Mouse (Mus musculus) kidney, adult 2 months (tissue): Measurements from ENCODE around the gene Adcy10. TPM values are rescaled to one million over a fixed set of nuclear protein-coding genes. Genes with fewer than 3 reads are reported as not detected.

Source experiments
- DNase-seq: peaks from one replicate; pipeline ENCODE4 v3.0.0; 2021
- H3K27ac ChIP-seq: fragments of 200-500 bp; 2 replicates; pipeline ENCODE4 v1.5.1; 2012; ENCODE audit warnings: low read depth, low read length, control low read depth, inconsistent platforms; ENCODE audit not compliant: insufficient read depth
- H3K27me3 ChIP-seq: fragments of 200-500 bp; replicated peaks from 2 replicates; pipeline ENCODE4 v1.6.1; 2012; ENCODE audit warnings: mild to moderate bottlenecking, moderate library complexity, low read length, inconsistent platforms; ENCODE audit not compliant: control insufficient read depth, insufficient read depth
- H3K36me3 ChIP-seq: fragments of 200-500 bp; 2 replicates; pipeline ENCODE4 v1.6.1; 2012; ENCODE audit warnings: mild to moderate bottlenecking, moderate library complexity, low read length, inconsistent platforms; ENCODE audit not compliant: control insufficient read depth, insufficient read depth
- H3K4me1 ChIP-seq: fragments of 200-500 bp; 2 replicates; pipeline ENCODE4 v1.6.1; 2011; ENCODE audit warnings: low read length; ENCODE audit not compliant: control insufficient read depth, insufficient read depth
- H3K4me3 ChIP-seq: fragments of 200-500 bp; 2 replicates; pipeline ENCODE4 v1.5.1; 2011; ENCODE audit warnings: mild to moderate bottlenecking, low read depth, low read length, control low read depth; ENCODE audit not compliant: insufficient read depth
- CTCF ChIP-seq: fragments of 200-500 bp; conservative IDR thresholded peaks from 2 replicates; pipeline ENCODE4 v1.5.1; 2011; ENCODE audit warnings: low read depth, mild to moderate bottlenecking, control low read depth, low read length, moderate library complexity, mixed read lengths; ENCODE audit not compliant: insufficient read depth, insufficient read length
- POLR2A ChIP-seq: fragments of 200-500 bp; IDR thresholded peaks from one replicate; pipeline ENCODE4 v1.6.1; 2011; ENCODE audit warnings: low read depth, low read length, control low read depth
- WGBS: fragments of 180-500 bp; shearing (Covaris S2); methylation state at CpG from one replicate; pipeline ENCODE4 v1.1.7; 2018; 5-methylcytosine and 5-hydroxymethylcytosine counted together
- polyA plus RNA-seq: library from polyadenylated mRNA; depleted of rRNA; stranded (reverse); fragments of >200 nt; gene quantifications from 2 replicates; pipeline ENCODE4 v1.2.3, GENCODE M21; 2012

The Adcy10 gene
- polyA plus RNA-seq, 1 experiment, result 0.39 TPM

DNA sequence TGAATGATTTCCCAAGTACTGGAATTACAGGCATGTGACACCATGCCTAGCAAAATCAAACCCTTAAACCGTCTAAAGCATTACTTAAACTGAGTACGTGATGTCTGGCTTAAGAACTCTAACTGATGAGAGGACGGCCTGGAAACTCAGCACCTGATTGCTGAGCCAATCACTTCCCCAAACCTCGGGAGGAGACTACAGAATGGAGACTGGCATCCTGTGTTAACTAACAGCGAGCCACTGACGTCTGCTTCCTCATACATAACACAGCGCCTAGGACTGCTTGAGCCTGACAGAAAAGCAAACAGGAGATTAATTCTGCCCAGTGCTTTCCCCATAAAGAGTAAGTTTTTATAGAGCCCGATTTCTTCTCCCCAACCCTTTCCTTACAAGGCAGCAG lies 119.2 kb downstream of the Adcy10 start:
- Histone ChIP-seq H3K4me1 (no peaks in the 10 kb centered on the region; the same call in 1 of the 2 replicates), H3K27ac (no peak overlapping the region), H3K4me3 (no peak overlapping the region), H3K36me3 (no peaks in the 10 kb centered on the region), H3K27me3 (no peaks in the 10 kb centered on the region)
- WGBS, result 76% methylated on average over 8 of the region's 8 CpGs
- TF ChIP-seq POLR2A, result no peak
- no peak for TF ChIP-seq CTCF
- DNase-seq, result no peak

DNA sequence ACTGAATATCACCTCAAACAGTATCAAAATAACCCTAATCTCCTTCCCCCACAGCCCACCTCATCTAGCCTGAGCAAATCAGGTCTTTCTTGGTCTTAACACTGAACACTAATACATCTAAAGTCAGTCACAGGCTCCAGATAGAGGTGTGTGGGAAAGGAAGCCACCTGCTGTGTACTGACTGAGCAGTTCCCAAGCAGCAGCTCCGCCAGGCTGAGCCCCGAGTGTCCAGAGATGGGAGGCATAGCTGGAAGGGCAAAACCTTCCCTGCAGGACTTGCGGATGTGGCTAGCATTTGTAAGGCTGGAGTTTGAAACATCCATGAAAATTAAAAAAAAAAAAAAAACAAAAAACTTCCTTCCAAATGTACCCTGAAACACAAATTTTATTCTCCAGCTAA lies 120.1 kb downstream of the Adcy10 start:
- Histone ChIP-seq H3K27me3 (no peaks in the 10 kb centered on the region), H3K4me1 (peaks cover 3% of the 10 kb centered on the region; the same call in 1 of the 2 replicates), H3K36me3 (no peaks in the 10 kb centered on the region), H3K4me3 (no peak overlapping the region), H3K27ac (no peak overlapping the region)
- no peak for DNase-seq
- WGBS, result 90% methylated on average over 3 of the region's 3 CpGs
- TF ChIP-seq POLR2A (no peak), CTCF (no peak)

DNA sequence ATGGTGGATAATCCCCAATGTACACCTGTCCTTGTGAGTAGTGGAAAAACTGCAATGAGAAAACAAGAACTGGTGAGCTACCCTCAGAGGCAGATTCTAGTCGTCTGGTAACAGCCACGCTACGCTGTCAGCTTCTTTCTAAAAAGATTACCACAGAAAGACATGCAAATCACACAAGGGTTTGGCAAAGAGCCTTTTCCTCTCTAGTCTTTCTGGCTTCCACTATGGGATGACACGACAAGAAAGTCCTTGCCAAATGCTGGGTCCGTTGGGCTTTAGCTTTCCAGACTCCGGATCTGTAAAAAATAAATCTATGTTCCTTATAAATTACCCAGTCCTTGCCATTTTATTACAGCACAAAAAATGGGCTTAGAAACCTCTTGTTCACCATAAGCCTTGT lies 120.8 kb downstream of the Adcy10 start:
- no peak for DNase-seq
- no peaks in the 10 kb centered on the region for H3K27me3 ChIP-seq
- no peak overlapping the region for H3K4me3 ChIP-seq
- no peak for TF ChIP-seq CTCF
- no peak for TF ChIP-seq POLR2A
- no peaks in the 10 kb centered on the region for H3K36me3 ChIP-seq
- H3K27ac ChIP-seq, result no peak overlapping the region
- 75% methylated on average over 6 of the region's 6 CpGs for WGBS
- H3K4me1 ChIP-seq, result peaks cover 3% of the 10 kb centered on the region; the same call in 1 of the 2 replicates

DNA sequence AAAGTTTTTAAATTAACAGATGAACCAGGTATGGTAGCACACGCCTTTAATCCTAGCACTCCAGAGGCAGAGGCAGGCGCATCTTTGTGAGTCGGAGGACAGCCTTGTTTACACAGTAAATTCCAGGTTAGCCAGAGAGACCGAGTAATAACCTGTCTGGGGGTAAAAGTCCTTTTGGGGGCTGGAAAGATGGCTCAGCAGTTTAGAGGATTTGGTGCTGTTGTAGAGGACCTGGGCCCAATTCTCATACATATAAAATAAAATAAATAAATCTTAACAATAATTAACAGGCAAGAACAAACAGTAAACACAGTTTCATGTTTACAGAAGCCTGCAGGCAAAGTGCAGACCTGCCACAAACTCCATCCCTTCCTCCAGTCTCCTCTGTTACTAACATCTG lies 123.9 kb downstream of the Adcy10 start:
- Histone ChIP-seq H3K36me3 (no peaks in the 10 kb centered on the region), H3K27me3 (no peaks in the 10 kb centered on the region), H3K4me1 (peaks cover 3% of the 10 kb centered on the region; the same call in 1 of the 2 replicates), H3K4me3 (no peak overlapping the region), H3K27ac (no peak overlapping the region)
- TF ChIP-seq POLR2A (no peak), CTCF (no peak)
- 70% methylated on average over 4 of the region's 4 CpGs for WGBS
- DNase-seq, result no peak

DNA sequence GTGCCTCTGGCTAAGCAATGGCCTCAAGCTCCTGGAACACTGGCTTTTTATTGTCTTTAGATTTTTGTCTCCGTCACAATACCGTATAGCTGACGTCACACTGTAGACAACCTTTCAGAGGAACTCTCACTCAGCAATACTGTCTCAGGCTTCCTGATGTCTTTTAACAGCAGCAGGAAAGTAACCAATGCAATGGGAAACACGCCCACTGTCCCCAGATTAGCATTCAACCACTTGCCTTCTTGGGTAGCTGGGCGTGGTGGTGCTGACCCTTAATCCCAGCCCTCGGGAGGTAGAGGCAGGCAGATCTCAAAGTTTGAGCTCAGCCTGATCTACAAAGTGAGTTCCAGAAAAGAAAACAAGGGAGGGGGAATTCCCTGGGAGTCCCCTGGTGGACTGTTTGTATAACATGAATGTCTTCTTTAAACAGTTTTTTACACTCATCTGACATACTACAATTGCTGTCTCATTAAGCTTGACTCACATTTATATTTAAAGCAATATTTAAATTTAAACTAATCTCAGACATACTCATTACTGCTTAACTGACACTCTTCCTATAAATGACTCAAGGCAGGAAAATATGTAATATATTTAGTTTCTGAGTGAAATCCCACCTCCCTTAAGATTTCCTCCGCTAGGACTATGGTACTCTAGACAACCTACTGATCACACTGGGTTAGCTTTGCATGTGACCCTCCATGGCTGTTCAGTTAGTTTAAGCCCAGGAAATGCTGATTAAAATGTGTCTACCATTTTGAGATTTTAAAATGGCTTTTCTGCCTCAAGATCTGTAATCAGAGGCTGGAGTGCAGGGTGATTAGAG lies 124.7 kb downstream of the Adcy10 start:
- no peak for DNase-seq
- Histone ChIP-seq H3K4me3 (no peak overlapping the region), H3K27ac (no peak overlapping the region), H3K27me3 (no peaks in the 10 kb centered on the region), H3K4me1 (peaks cover 3% of the 10 kb centered on the region; the same call in 1 of the 2 replicates), H3K36me3 (no peaks in the 10 kb centered on the region)
- TF ChIP-seq POLR2A (no peak), CTCF (no peak)
- WGBS, result 64% methylated on average over 7 of the region's 7 CpGs

DNA sequence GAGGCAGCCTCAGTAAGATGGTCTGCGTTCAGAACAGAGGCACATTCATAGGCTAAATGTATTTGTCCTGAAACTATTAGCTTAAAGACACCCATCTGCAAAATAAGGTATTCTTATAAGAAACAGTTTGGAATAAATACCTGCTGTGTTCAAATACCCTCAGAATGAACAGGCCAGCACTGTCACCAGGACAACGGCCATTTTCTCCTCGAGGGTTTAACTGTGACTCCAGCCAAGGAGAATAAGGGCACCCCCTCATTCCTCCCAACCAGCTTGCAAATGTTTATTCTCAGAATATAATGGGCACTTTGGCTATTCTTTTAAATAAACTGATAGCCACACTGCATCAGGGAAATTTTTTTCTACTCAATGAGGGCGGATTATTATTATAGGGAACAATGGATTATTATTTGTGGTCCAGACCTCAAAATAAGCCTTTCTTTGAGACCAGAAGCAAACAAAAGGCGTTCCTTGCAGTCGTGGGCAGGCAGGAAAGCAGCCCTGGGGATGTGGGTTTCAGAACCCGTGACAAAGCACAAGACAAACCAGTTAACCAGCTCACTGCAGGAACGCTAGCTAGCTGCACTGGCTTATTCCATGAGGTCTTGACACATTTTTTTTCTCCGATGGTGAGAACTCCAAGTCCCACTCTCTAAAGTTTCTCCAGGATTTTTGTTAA lies 125.5 kb downstream of the Adcy10 start:
- H3K4me3 ChIP-seq, result no peak overlapping the region
- 73% methylated on average over 9 of the region's 9 CpGs for WGBS
- no peaks in the 10 kb centered on the region for H3K36me3 ChIP-seq
- H3K27me3 ChIP-seq, result no peaks in the 10 kb centered on the region
- no peak for DNase-seq
- H3K27ac ChIP-seq, result no peak overlapping the region
- no peak for TF ChIP-seq CTCF
- H3K4me1 ChIP-seq, result peaks cover 3% of the 10 kb centered on the region; the same call in 1 of the 2 replicates

DNA sequence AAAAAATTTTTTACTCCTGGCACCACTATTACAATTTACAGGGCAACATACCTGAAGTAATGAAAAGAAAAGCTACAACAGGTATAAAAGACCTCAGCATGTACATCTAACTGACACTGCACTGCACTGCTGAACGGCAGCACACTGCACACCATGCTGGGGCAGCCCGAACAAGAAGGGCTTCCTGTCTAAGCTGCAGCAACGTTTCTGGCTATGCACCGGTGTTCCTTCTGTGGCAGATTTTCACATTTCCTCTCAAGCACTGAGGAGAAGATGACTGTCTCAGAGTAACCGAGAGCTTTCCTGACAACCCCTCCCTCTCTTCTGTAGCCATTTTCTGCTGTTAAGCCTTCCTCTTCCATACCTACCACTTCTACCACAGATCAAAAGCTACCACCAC lies 127.7 kb downstream of the Adcy10 start:
- TF ChIP-seq POLR2A (no peak), CTCF (no peak)
- WGBS, result 60% methylated on average over 5 of the region's 5 CpGs
- Histone ChIP-seq H3K27me3 (no peaks in the 10 kb centered on the region), H3K36me3 (no peaks in the 10 kb centered on the region), H3K4me1 (peaks cover 16% of the 10 kb centered on the region), H3K4me3 (no peak overlapping the region), H3K27ac (no peak overlapping the region)
- DNase-seq, result no peak
